Mouse (Mus musculus): ENCODE results near the gene Gmppb. TPM values are rescaled to one million over a fixed set of nuclear protein-coding genes. Genes with fewer than 3 reads are reported as not detected.

Gmppb gene
- polyA plus RNA-seq, 1 experiment from 2014 or later, result 27.4 TPM

GRCm38 (mm10) chr9:108063361-108063760 is 14.3 kb downstream of the Gmppb start:
- H3K4me3 ChIP-seq, result no peak overlapping the region
- no peak overlapping the region for H3K4me2 ChIP-seq
- WGBS, result 88% methylated on average over 12 of the region's 12 CpGs
- H3K27me3 ChIP-seq, result no peaks in the 10 kb centered on the region
- H3K36me3 ChIP-seq, result peaks cover 80% of the 10 kb centered on the region
- no peak overlapping the region for H3K27ac ChIP-seq
- no peaks in the 10 kb centered on the region for H3K9me3 ChIP-seq
- H3K9ac ChIP-seq, result 0 out of 2 replicates have a peak overlapping the region, but pooled peaks have one; percentile 16
- H3K4me1 ChIP-seq, result 0 out of 2 replicates have a peak, but pooled peaks cover 3% of the 10 kb centered on the region
- ATAC-seq (ENCODE audit: insufficient number of reproducible peaks, insufficient read depth, low FRiP score, low TSS enrichment, low read depth), result no peak

GRCm38 (mm10) chr9:108065491-108066011 is 16.5 kb downstream of the Gmppb start:
- Histone ChIP-seq H3K4me3 (no peak overlapping the region), H3K4me2 (no peak overlapping the region), H3K36me3 (peaks cover 77% of the 10 kb centered on the region), H3K9me3 (no peaks in the 10 kb centered on the region), H3K4me1 (0 out of 2 replicates have a peak, but pooled peaks cover 3% of the 10 kb centered on the region), H3K27me3 (no peaks in the 10 kb centered on the region), H3K27ac (no peak overlapping the region), H3K9ac (no peak overlapping the region)
- no peak for ATAC-seq (ENCODE audit: insufficient number of reproducible peaks, insufficient read depth, low FRiP score, low TSS enrichment, low read depth)
- 43% methylated on average over 5 of the region's 5 CpGs for WGBS

GRCm38 (mm10) chr9:108067199-108067598 is 18.2 kb downstream of the Gmppb start:
- no peaks in the 10 kb centered on the region for H3K9me3 ChIP-seq
- H3K4me2 ChIP-seq, result no peak overlapping the region
- H3K9ac ChIP-seq, result no peak overlapping the region
- no peak overlapping the region for H3K4me3 ChIP-seq
- H3K27ac ChIP-seq, result no peak overlapping the region
- H3K27me3 ChIP-seq, result no peaks in the 10 kb centered on the region
- ATAC-seq (ENCODE audit: insufficient number of reproducible peaks, insufficient read depth, low FRiP score, low TSS enrichment, low read depth), result no peak
- H3K4me1 ChIP-seq, result 0 out of 2 replicates have a peak, but pooled peaks cover 3% of the 10 kb centered on the region
- peaks cover 77% of the 10 kb centered on the region for H3K36me3 ChIP-seq
- WGBS, result 87% methylated on average over 7 of the region's 7 CpGs

- Histone ChIP-seq H3K27ac (peak overlapping the region; percentile 22; the same call in 1 of the 2 replicates), H3K4me1 (0 out of 2 replicates have a peak, but pooled peaks cover 3% of the 10 kb centered on the region), H3K36me3 (peaks cover 70% of the 10 kb centered on the region), H3K27me3 (no peaks in the 10 kb centered on the region), H3K9me3 (no peaks in the 10 kb centered on the region), H3K4me3 (no peak overlapping the region), H3K4me2 (no peak overlapping the region), H3K9ac (no peak overlapping the region)
- ATAC-seq (ENCODE audit: insufficient number of reproducible peaks, insufficient read depth, low FRiP score, low TSS enrichment, low read depth), result no peak
- 14% methylated on average over 8 of the region's 8 CpGs for WGBS
Measured at GRCm38 (mm10) chr9:108067900-108068299, 18.9 kb downstream of the Gmppb start.

GRCm38 (mm10) chr9:108069007-108069406 is 20.0 kb downstream of the Gmppb start:
- ATAC-seq (ENCODE audit: insufficient number of reproducible peaks, insufficient read depth, low FRiP score, low TSS enrichment, low read depth), result no peak
- peaks cover 59% of the 10 kb centered on the region for H3K36me3 ChIP-seq
- H3K4me2 ChIP-seq, result no peak overlapping the region
- H3K9ac ChIP-seq, result no peak overlapping the region
- H3K4me1 ChIP-seq, result 0 out of 2 replicates have a peak, but pooled peaks cover 3% of the 10 kb centered on the region
- H3K27me3 ChIP-seq, result no peaks in the 10 kb centered on the region
- no peak overlapping the region for H3K27ac ChIP-seq
- no peak overlapping the region for H3K4me3 ChIP-seq
- no peaks in the 10 kb centered on the region for H3K9me3 ChIP-seq
- WGBS, result 89% methylated on average over 9 of the region's 9 CpGs

GRCm38 (mm10) chr9:108069529-108069928 is 20.5 kb downstream of the Gmppb start:
- Histone ChIP-seq H3K4me1 (0 out of 2 replicates have a peak, but pooled peaks cover 3% of the 10 kb centered on the region), H3K27ac (no peak overlapping the region), H3K27me3 (no peaks in the 10 kb centered on the region), H3K4me3 (no peak overlapping the region), H3K9me3 (no peaks in the 10 kb centered on the region), H3K9ac (no peak overlapping the region), H3K36me3 (peaks cover 53% of the 10 kb centered on the region), H3K4me2 (no peak overlapping the region)
- WGBS, result 88% methylated on average over 7 of the region's 7 CpGs
- no peak for ATAC-seq (ENCODE audit: insufficient number of reproducible peaks, insufficient read depth, low FRiP score, low TSS enrichment, low read depth)

- H3K27ac ChIP-seq, result no peak overlapping the region
- H3K4me3 ChIP-seq, result no peak overlapping the region
- WGBS, result 85% methylated on average over 4 of the region's 4 CpGs
Measured at GRCm38 (mm10) chr9:108071801-108072200, 22.8 kb downstream of the Gmppb start.

GRCm38 (mm10) chr9:108072481-108072924 is 23.5 kb downstream of the Gmppb start:
- no peak overlapping the region for H3K4me3 ChIP-seq
- H3K9ac ChIP-seq, result no peak overlapping the region
- H3K4me1 ChIP-seq, result 0 out of 2 replicates have a peak, but pooled peaks cover 3% of the 10 kb centered on the region
- no peak for ATAC-seq (ENCODE audit: insufficient number of reproducible peaks, insufficient read depth, low FRiP score, low TSS enrichment, low read depth)
- 75% methylated on average over 9 of the region's 9 CpGs for WGBS
- no peak overlapping the region for H3K27ac ChIP-seq
- no peaks in the 10 kb centered on the region for H3K27me3 ChIP-seq
- H3K36me3 ChIP-seq, result peaks cover 32% of the 10 kb centered on the region
- no peak overlapping the region for H3K4me2 ChIP-seq
- no peaks in the 10 kb centered on the region for H3K9me3 ChIP-seq

More at GRCm38 (mm10) chr9:108071801-108072200, 22.8 kb downstream of the Gmppb start:
- Histone ChIP-seq H3K27me3 (no peaks in the 10 kb centered on the region), H3K4me2 (no peak overlapping the region), H3K9me3 (no peaks in the 10 kb centered on the region), H3K9ac (no peak overlapping the region), H3K36me3 (peaks cover 33% of the 10 kb centered on the region), H3K4me1 (0 out of 2 replicates have a peak, but pooled peaks cover 3% of the 10 kb centered on the region)
- ATAC-seq (ENCODE audit: insufficient number of reproducible peaks, insufficient read depth, low FRiP score, low TSS enrichment, low read depth), result no peak

- WGBS, result 65% methylated on average over 7 of the region's 7 CpGs
- H3K9ac ChIP-seq, result no peak overlapping the region
- ATAC-seq (ENCODE audit: insufficient number of reproducible peaks, insufficient read depth, low FRiP score, low TSS enrichment, low read depth), result no peak
Measured at GRCm38 (mm10) chr9:108073141-108073930, 24.3 kb downstream of the Gmppb start.

GRCm38 (mm10) chr9:108080168-108080567 is 31.1 kb downstream of the Gmppb start, which contains the start of gene Mst1:
Mst1 (plus strand) TSS chr9:108080436.
- ATAC-seq (ENCODE audit: insufficient number of reproducible peaks, insufficient read depth, low FRiP score, low TSS enrichment, low read depth), result no peak
- peaks cover 22% of the 10 kb centered on the region for H3K4me1 ChIP-seq
- H3K27me3 ChIP-seq, result peaks cover 44% of the 10 kb centered on the region
- H3K4me2 ChIP-seq, result peak within 1 kb of the TSS; percentile 82
- H3K9ac ChIP-seq, result peak within 1 kb of the TSS; percentile 98
- peaks cover 13% of the 10 kb centered on the region for H3K36me3 ChIP-seq
- H3K9me3 ChIP-seq, result no peaks in the 10 kb centered on the region
- H3K27ac ChIP-seq, result no peak within 1 kb of the TSS
- WGBS, result 65% methylated on average over 5 of the region's 5 CpGs
- H3K4me3 ChIP-seq, result peak within 1 kb of the TSS; percentile 92

More at GRCm38 (mm10) chr9:108073141-108073930, 24.3 kb downstream of the Gmppb start:
- H3K4me2 ChIP-seq, result no peak overlapping the region
- peaks cover 7% of the 10 kb centered on the region for H3K4me1 ChIP-seq
- no peaks in the 10 kb centered on the region for H3K27me3 ChIP-seq
- no peak overlapping the region for H3K4me3 ChIP-seq
- peaks cover 29% of the 10 kb centered on the region for H3K36me3 ChIP-seq
- no peak overlapping the region for H3K27ac ChIP-seq
- H3K9me3 ChIP-seq, result no peaks in the 10 kb centered on the region

- Histone ChIP-seq H3K9me3 (no peaks in the 10 kb centered on the region), H3K27me3 (peaks cover 44% of the 10 kb centered on the region), H3K4me1 (peaks cover 22% of the 10 kb centered on the region), H3K9ac (peak overlapping the region; percentile 46), H3K4me2 (peak overlapping the region; percentile 54), H3K4me3 (peak overlapping the region; percentile 28), H3K36me3 (peaks cover 37% of the 10 kb centered on the region), H3K27ac (no peak overlapping the region)
- 5% methylated on average over 19 of the region's 19 CpGs for WGBS
- ATAC-seq (ENCODE audit: insufficient number of reproducible peaks, insufficient read depth, low FRiP score, low TSS enrichment, low read depth), result no peak
Measured at GRCm38 (mm10) chr9:108082549-108082948, 33.5 kb downstream of the Gmppb start.

Measured in embryonic facial prominence, embryonic 13.5 days (tissue).